Mouse (Mus musculus): ENCODE measurements around the gene Cmtm4. TPM values are rescaled to one million over a fixed set of nuclear protein-coding genes. Genes with fewer than 3 reads are reported as not detected.

The Cmtm4 gene
- polyA plus RNA-seq, 2 experiments = 0.44 to 1.7 TPM

GRCm38 (mm10) chr8:104367398-104367797, 28.2 kb downstream of the Cmtm4 start:
- ATAC-seq (ENCODE audit: insufficient read depth) = no peak
- H3K36me3 ChIP-seq (replicated peaks; ENCODE audit: control insufficient read depth, insufficient read depth, low read depth) = no peaks in the 10 kb centered on the region

GRCm38 (mm10) chr8:104365695-104366094, 29.9 kb downstream of the Cmtm4 start:
- Histone ChIP-seq H3K9me3 (ENCODE audit: control insufficient read depth, low read length) (no peaks in the 10 kb centered on the region), H3K27ac (no peak overlapping the region), H3K36me3 (replicated peaks; ENCODE audit: control insufficient read depth, insufficient read depth, low read depth) (no peaks in the 10 kb centered on the region), H3K4me1 (replicated peaks; ENCODE audit: control insufficient read depth in 2 of 2, insufficient read depth in 2 of 2, low read length in 1 of 2) (no peaks in the 10 kb centered on the region), H3K9ac (replicated peaks) (no peak overlapping the region), H3K4me2 (ENCODE audit: low read depth) (no peak overlapping the region), H3K27me3 (ENCODE audit: control insufficient read depth, insufficient read depth, low read length) (no peaks in the 10 kb centered on the region), H3K4me3 (ENCODE audit: insufficient read depth in 1 of 2, low read depth in 2 of 2, low read length in 2 of 2) (no peak overlapping the region)
- no peak for DNase-seq (ENCODE audit: low read depth in 3 of 3, low spot score in 3 of 3)
- TF ChIP-seq CTCF (IDR thresholded peaks at IDR 0.05; ENCODE audit: low read depth) = no peak
- TF ChIP-seq EP300 (IDR thresholded peaks at IDR 0.05; ENCODE audit: low read depth) = no peak
- ATAC-seq (ENCODE audit: insufficient read depth) = no peak
- WGBS (ENCODE audit: insufficient replicate concordance) = 69% methylated on average over 9 of the region's 9 CpGs

More at GRCm38 (mm10) chr8:104367398-104367797, 28.2 kb downstream of the Cmtm4 start:
- Histone ChIP-seq H3K4me2 (ENCODE audit: low read depth) (no peak overlapping the region), H3K4me1 (replicated peaks; ENCODE audit: control insufficient read depth in 2 of 2, insufficient read depth in 2 of 2, low read length in 1 of 2) (no peaks in the 10 kb centered on the region), H3K27ac (no peak overlapping the region), H3K27me3 (ENCODE audit: control insufficient read depth, insufficient read depth, low read length) (no peaks in the 10 kb centered on the region), H3K9ac (replicated peaks) (no peak overlapping the region), H3K4me3 (ENCODE audit: insufficient read depth in 1 of 2, low read depth in 2 of 2, low read length in 2 of 2) (no peak overlapping the region), H3K9me3 (ENCODE audit: control insufficient read depth, low read length) (no peaks in the 10 kb centered on the region)
- no peak for DNase-seq (ENCODE audit: low read depth in 3 of 3, low spot score in 3 of 3)
- 62% methylated on average over 5 of the region's 5 CpGs for WGBS (ENCODE audit: insufficient replicate concordance)
- no peak for TF ChIP-seq CTCF (IDR thresholded peaks at IDR 0.05; ENCODE audit: low read depth)
- no peak for TF ChIP-seq EP300 (IDR thresholded peaks at IDR 0.05; ENCODE audit: low read depth)

GRCm38 (mm10) chr8:104359778-104360456, 35.7 kb downstream of the Cmtm4 start:
- ATAC-seq (ENCODE audit: insufficient read depth) = peak; percentile 35; the same call in 1 of the 2 replicates
- H3K27ac ChIP-seq = no peak overlapping the region

DNA sequence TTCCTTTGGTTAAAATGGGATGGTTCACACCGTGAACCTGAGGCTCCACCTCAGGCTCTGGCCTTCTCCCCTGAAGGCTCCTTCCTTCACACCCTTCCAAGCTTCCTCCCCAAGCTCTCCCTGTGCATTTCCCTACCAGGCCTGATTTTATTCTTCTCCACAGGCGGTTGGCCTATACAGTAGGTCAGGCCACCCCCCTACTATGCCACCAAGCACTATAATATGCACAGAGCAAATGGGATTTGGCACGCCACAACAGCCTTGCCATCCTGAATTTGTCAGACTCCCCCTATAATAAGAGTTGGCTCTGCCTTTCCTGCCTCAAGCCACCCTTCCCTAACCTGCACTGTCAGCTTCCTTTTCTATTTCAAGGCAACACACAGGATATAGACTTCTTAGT, 37.0 kb downstream of the Cmtm4 start:
- Histone ChIP-seq H3K9me3 (ENCODE audit: control insufficient read depth, low read length) (no peaks in the 10 kb centered on the region), H3K4me2 (ENCODE audit: low read depth) (no peak overlapping the region), H3K27me3 (ENCODE audit: control insufficient read depth, insufficient read depth, low read length) (no peaks in the 10 kb centered on the region), H3K36me3 (replicated peaks; ENCODE audit: control insufficient read depth, insufficient read depth, low read depth) (no peaks in the 10 kb centered on the region), H3K9ac (replicated peaks) (no peak overlapping the region), H3K27ac (no peak overlapping the region), H3K4me1 (replicated peaks; ENCODE audit: control insufficient read depth in 2 of 2, insufficient read depth in 2 of 2, low read length in 1 of 2) (peaks cover 0 to 6% of the 10 kb centered on the region in 2 experiments; a peak in 2 of 4 replicates), H3K4me3 (ENCODE audit: insufficient read depth in 1 of 2, low read depth in 2 of 2, low read length in 2 of 2) (no peak overlapping the region)
- WGBS (ENCODE audit: insufficient replicate concordance) = 67% methylated on average over 3 of the region's 3 CpGs
- ATAC-seq (ENCODE audit: insufficient read depth) (no peak), DNase-seq (ENCODE audit: low read depth in 3 of 3, low spot score in 3 of 3) (no peak)
- TF ChIP-seq EP300 (IDR thresholded peaks at IDR 0.05; ENCODE audit: low read depth) (no peak), CTCF (IDR thresholded peaks at IDR 0.05; ENCODE audit: low read depth) (no peak)

More at GRCm38 (mm10) chr8:104359778-104360456, 35.7 kb downstream of the Cmtm4 start:
- no peak for DNase-seq (ENCODE audit: low read depth in 3 of 3, low spot score in 3 of 3)
- WGBS (ENCODE audit: insufficient replicate concordance) = 66% methylated on average over 15 of the region's 15 CpGs
- no peak overlapping the region for H3K4me3 ChIP-seq (ENCODE audit: insufficient read depth in 1 of 2, low read depth in 2 of 2, low read length in 2 of 2)
- peaks cover 0 to 6% of the 10 kb centered on the region in 2 experiments; a peak in 2 of 4 replicates for H3K4me1 ChIP-seq (replicated peaks; ENCODE audit: control insufficient read depth in 2 of 2, insufficient read depth in 2 of 2, low read length in 1 of 2)
- no peak for TF ChIP-seq CTCF (IDR thresholded peaks at IDR 0.05; ENCODE audit: low read depth)
- TF ChIP-seq EP300 (IDR thresholded peaks at IDR 0.05; ENCODE audit: low read depth) = no peak
- no peak overlapping the region for H3K4me2 ChIP-seq (ENCODE audit: low read depth)
- no peaks in the 10 kb centered on the region for H3K36me3 ChIP-seq (replicated peaks; ENCODE audit: control insufficient read depth, insufficient read depth, low read depth)
- no peaks in the 10 kb centered on the region for H3K27me3 ChIP-seq (ENCODE audit: control insufficient read depth, insufficient read depth, low read length)
- no peak overlapping the region for H3K9ac ChIP-seq (replicated peaks)
- no peaks in the 10 kb centered on the region for H3K9me3 ChIP-seq (ENCODE audit: control insufficient read depth, low read length)

GRCm38 (mm10) chr8:104354504-104354903, 41.1 kb downstream of the Cmtm4 start:
- H3K9ac ChIP-seq (replicated peaks) = no peak overlapping the region
- H3K9me3 ChIP-seq (ENCODE audit: control insufficient read depth, low read length) = no peaks in the 10 kb centered on the region
- no peak overlapping the region for H3K4me3 ChIP-seq (ENCODE audit: insufficient read depth in 1 of 2, low read depth in 2 of 2, low read length in 2 of 2)
- no peak overlapping the region for H3K27ac ChIP-seq
- DNase-seq (ENCODE audit: low read depth in 3 of 3, low spot score in 3 of 3) (no peak), ATAC-seq (ENCODE audit: insufficient read depth) (no peak)
- no peaks in the 10 kb centered on the region for H3K4me1 ChIP-seq (replicated peaks; ENCODE audit: control insufficient read depth in 2 of 2, insufficient read depth in 2 of 2, low read length in 1 of 2)
- no peak overlapping the region for H3K4me2 ChIP-seq (ENCODE audit: low read depth)
- no peaks in the 10 kb centered on the region for H3K27me3 ChIP-seq (ENCODE audit: control insufficient read depth, insufficient read depth, low read length)
- no peak for TF ChIP-seq EP300 (IDR thresholded peaks at IDR 0.05; ENCODE audit: low read depth)
- no peak for TF ChIP-seq CTCF (IDR thresholded peaks at IDR 0.05; ENCODE audit: low read depth)
- no peaks in the 10 kb centered on the region for H3K36me3 ChIP-seq (replicated peaks; ENCODE audit: control insufficient read depth, insufficient read depth, low read depth)
- WGBS (ENCODE audit: insufficient replicate concordance) = 71% methylated on average over 10 of the region's 10 CpGs

Data from liver, embryonic 14.5 days (tissue).